Mouse (Mus musculus) liver, embryonic 16.5 days (tissue): ENCODE data around the gene Fbxo34. TPM values are rescaled to one million over a fixed set of nuclear protein-coding genes. Genes with fewer than 3 reads are reported as not detected.

Experiments
- ATAC-seq: fragments of 200-750 bp; cut with Nextera tagmentation; 2 replicates; pipeline ENCODE4 v1.8.0; 2017; ENCODE audit warnings: low read depth, mild to moderate bottlenecking, moderate number of reproducible peaks, moderate library complexity
- H3K27ac ChIP-seq: fragments of 300-500 bp; sonication (generic); 2 replicates; pipeline ENCODE4 v1.5.1; 2014; ENCODE audit warnings: mild to moderate bottlenecking, low read length
- H3K27me3 ChIP-seq: fragments of 300-500 bp; sonication (generic); 2 replicates; pipeline ENCODE4 v1.6.1; 2014; ENCODE audit warnings: low read depth, low read length, mixed read lengths; ENCODE audit not compliant: control insufficient read depth, insufficient read depth
- H3K36me3 ChIP-seq: fragments of 300-500 bp; sonication (generic); 2 replicates; pipeline ENCODE4 v1.6.1; 2014; ENCODE audit warnings: mild to moderate bottlenecking; ENCODE audit not compliant: control insufficient read depth, insufficient read depth
- H3K4me1 ChIP-seq: fragments of 300-500 bp; sonication (generic); 2 replicates; pipeline ENCODE4 v1.6.1; 2014; ENCODE audit warnings: low read depth, low read length, mixed read lengths; ENCODE audit not compliant: control insufficient read depth
- H3K4me2 ChIP-seq: fragments of 300-500 bp; sonication (generic); 2 replicates; pipeline ENCODE4 v1.6.1; 2014; ENCODE audit warnings: low read depth, low read length, mixed read lengths
- H3K4me3 ChIP-seq: fragments of 300-500 bp; sonication (generic); 2 replicates; pipeline ENCODE4 v1.5.1; 2014; ENCODE audit warnings: low read depth, mild to moderate bottlenecking, low read length
- H3K9ac ChIP-seq: fragments of 300-500 bp; sonication (generic); 2 replicates; pipeline ENCODE4 v1.6.1; 2014; ENCODE audit warnings: low read depth, low read length
- H3K9me3 ChIP-seq: fragments of 300-500 bp; sonication (generic); replicated peaks from 2 replicates; pipeline ENCODE4 v1.6.1; 2016; ENCODE audit warnings: low read length; ENCODE audit not compliant: control insufficient read depth
- WGBS: fragments of 180-500 bp; shearing (Covaris S2); extraction: QIAGEN DNeasy Blood & Tissue Kit; methylation state at CpG from one replicate; pipeline ENCODE4 v1.1.7; 2014; ENCODE audit not compliant: insufficient replicate concordance; 5-methylcytosine and 5-hydroxymethylcytosine counted together
- polyA plus RNA-seq: library from polyadenylated mRNA; unstranded; fragments of >200 nt; fragmentation: Nextera tagmentation; extraction: Ambion mirVana; gene quantifications from 2 replicates; pipeline ENCODE4 v1.2.1, GENCODE M21; 2015

Fbxo34 gene
- polyA plus RNA-seq, 1 experiment from 2014 or later, result 41.6 TPM

DNA sequence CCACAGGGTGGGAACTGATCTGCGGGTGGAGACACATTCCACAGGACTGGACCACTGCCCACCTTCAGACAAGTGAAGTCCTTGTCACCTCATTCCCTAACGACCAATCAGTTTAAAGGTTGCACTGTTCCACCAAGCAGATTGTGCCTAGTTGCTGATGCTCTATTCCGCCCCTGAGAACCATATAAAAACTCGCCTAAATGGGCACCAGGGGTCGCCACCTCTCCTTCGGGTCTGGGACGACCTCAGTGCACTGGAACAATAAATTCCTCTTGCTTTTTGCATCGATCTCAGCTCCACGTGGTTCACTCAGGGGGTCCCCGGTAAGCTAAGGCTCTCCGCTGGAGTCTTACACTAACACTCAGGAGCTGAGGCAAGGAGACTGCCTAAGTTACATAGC, 124.5 kb downstream of the Fbxo34 start:
- no peaks in the 10 kb centered on the region for H3K4me1 ChIP-seq
- no peak overlapping the region for H3K4me2 ChIP-seq
- H3K9me3 ChIP-seq, result no peaks in the 10 kb centered on the region
- no peak overlapping the region for H3K4me3 ChIP-seq
- no peak overlapping the region for H3K9ac ChIP-seq
- no peaks in the 10 kb centered on the region for H3K36me3 ChIP-seq
- H3K27ac ChIP-seq, result no peak overlapping the region
- H3K27me3 ChIP-seq, result no peaks in the 10 kb centered on the region
- no peak for ATAC-seq
- 61% methylated on average over 11 of the region's 11 CpGs for WGBS

DNA sequence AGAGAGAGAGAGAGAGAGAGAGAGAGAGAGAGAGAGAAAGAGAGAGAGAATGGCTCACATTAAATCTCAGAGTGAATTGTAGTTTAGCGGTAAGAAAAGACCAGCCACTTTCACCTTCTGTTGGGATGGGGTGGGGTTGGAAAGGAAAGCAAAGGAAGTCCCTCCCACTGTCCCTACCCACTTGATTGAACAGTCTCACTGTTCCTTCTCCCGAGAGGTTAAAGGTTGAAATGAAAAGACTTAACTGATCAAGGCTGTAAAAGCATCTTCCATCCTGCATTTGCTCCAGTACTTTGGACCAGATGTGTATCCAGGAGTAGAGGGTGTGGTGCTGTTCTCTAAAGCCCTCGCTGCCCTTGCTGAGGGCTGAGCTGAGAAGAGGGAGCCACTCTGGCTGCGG, 126.5 kb downstream of the Fbxo34 start:
- ATAC-seq, result no peak
- WGBS, result 50% methylated on average over 4 of the region's 4 CpGs
- Histone ChIP-seq H3K4me2 (no peak overlapping the region), H3K9me3 (no peaks in the 10 kb centered on the region), H3K4me1 (peaks cover 3% of the 10 kb centered on the region; the same call in 1 of the 2 replicates), H3K27me3 (no peaks in the 10 kb centered on the region), H3K36me3 (no peaks in the 10 kb centered on the region), H3K4me3 (no peak overlapping the region), H3K27ac (no peak overlapping the region), H3K9ac (no peak overlapping the region)

DNA sequence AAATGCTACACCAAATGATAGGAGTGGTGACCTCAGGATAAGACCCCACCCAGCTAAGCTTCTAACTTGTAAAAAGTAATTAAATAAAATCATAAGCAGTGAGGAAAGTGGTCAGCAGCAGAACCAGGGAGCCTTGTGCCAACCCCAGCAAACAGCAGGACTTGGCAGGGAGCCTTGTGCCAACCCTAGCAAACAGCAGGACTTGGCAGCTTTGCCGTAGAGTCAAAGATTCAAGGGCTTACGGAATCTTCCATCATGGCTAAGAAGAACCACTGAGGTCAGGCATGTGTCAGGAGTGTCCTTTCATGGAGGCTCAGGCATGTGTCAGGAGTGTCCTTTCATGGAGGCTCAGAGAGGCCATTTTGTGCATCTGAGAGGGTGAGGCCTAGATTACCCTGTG, 127.9 kb downstream of the Fbxo34 start:
- no peak overlapping the region for H3K27ac ChIP-seq
- no peaks in the 10 kb centered on the region for H3K9me3 ChIP-seq
- 70% methylated on average over 2 of the region's 2 CpGs for WGBS
- no peak overlapping the region for H3K4me2 ChIP-seq
- no peak overlapping the region for H3K9ac ChIP-seq
- peaks cover 3% of the 10 kb centered on the region; the same call in 1 of the 2 replicates for H3K4me1 ChIP-seq
- H3K36me3 ChIP-seq, result no peaks in the 10 kb centered on the region
- ATAC-seq, result no peak
- H3K27me3 ChIP-seq, result no peaks in the 10 kb centered on the region
- no peak overlapping the region for H3K4me3 ChIP-seq

DNA sequence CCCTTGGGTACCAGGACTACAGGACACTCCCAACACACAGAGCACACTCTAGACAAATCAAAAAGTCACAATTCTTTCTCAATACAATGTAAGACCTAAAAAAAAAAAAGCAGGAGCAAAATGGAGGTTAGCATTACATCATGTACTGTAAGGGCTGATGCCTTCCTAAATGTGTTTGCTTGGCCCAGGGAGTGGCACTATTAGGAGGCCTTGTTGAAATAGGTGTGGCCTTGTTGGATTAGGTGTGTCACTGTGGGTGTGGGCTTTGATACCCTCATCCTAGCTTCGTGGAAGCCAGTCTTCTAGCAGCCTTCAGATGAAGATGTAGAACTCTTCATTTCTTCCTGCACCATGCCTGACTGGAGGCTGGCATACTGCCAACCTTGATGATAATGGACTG, 131.1 kb downstream of the Fbxo34 start:
- WGBS, result 36% methylated on average over 1 of the region's 1 CpGs
- H3K9ac ChIP-seq, result no peak overlapping the region
- ATAC-seq, result no peak
- H3K27ac ChIP-seq, result no peak overlapping the region
- H3K36me3 ChIP-seq, result no peaks in the 10 kb centered on the region
- no peak overlapping the region for H3K4me3 ChIP-seq
- no peaks in the 10 kb centered on the region for H3K9me3 ChIP-seq
- H3K4me1 ChIP-seq, result peaks cover 3% of the 10 kb centered on the region; the same call in 1 of the 2 replicates
- H3K4me2 ChIP-seq, result no peak overlapping the region
- no peaks in the 10 kb centered on the region for H3K27me3 ChIP-seq

Other genes starting within 250 kb of the Fbxo34 start
- 29.5 and 33.8 TPM in 2 replicates for gene Wdhd1, start 173.6 kb upstream of the Fbxo34 start, polyA plus RNA-seq
- 1.8 and 2.2 TPM in 2 replicates for gene Socs4, start 173.5 kb upstream of the Fbxo34 start, polyA plus RNA-seq
- 27.0 and 30.9 TPM in 2 replicates for gene Mapk1ip1l, start 152.2 kb upstream of the Fbxo34 start, polyA plus RNA-seq
- 41.4 and 45.8 TPM in 2 replicates for gene Lgals3, start 82.7 kb upstream of the Fbxo34 start, polyA plus RNA-seq
- gene Dlgap5, start 32.0 kb upstream of the Fbxo34 start, polyA plus RNA-seq, result 43.3 and 49.9 TPM in 2 replicates
- gene Atg14, start 120.2 kb downstream of the Fbxo34 start, polyA plus RNA-seq, result 9.4 and 9.7 TPM in 2 replicates
- 10.0 and 10.4 TPM in 2 replicates for gene Ktn1, start 198.0 kb downstream of the Fbxo34 start, polyA plus RNA-seq